Mouse (Mus musculus) neural tube, embryonic 12.5 days (tissue): ENCODE results near the gene Slc17a5. TPM values are rescaled to one million over a fixed set of nuclear protein-coding genes. Genes with fewer than 3 reads are reported as not detected.

ENCODE experiments used
- ATAC-seq: fragments of 200-750 bp; cut with Nextera tagmentation; 2 replicates; pipeline ENCODE4 v1.8.0; 2017; ENCODE audit warnings: low read depth, mild to moderate bottlenecking, moderate TSS enrichment, moderate library complexity; ENCODE audit not compliant: low FRiP score
- H3K27ac ChIP-seq: fragments of 300-500 bp; sonication (generic); 2 replicates; pipeline ENCODE4 v1.5.1; 2016
- H3K27me3 ChIP-seq: fragments of 300-500 bp; sonication (generic); replicated peaks from 2 replicates; pipeline ENCODE4 v1.6.1; 2016; ENCODE audit warnings: mild to moderate bottlenecking
- H3K36me3 ChIP-seq: fragments of 300-500 bp; sonication (generic); 2 replicates; pipeline ENCODE4 v1.6.1; 2016; ENCODE audit warnings: mild to moderate bottlenecking
- H3K4me1 ChIP-seq: fragments of 300-500 bp; sonication (generic); 2 replicates; pipeline ENCODE4 v1.6.1; 2016
- H3K4me2 ChIP-seq: fragments of 300-500 bp; sonication (generic); replicated peaks from 2 replicates; pipeline ENCODE4 v1.6.1; 2016; ENCODE audit warnings: mild to moderate bottlenecking
- H3K4me3 ChIP-seq: fragments of 300-500 bp; sonication (generic); 2 replicates; pipeline ENCODE4 v1.5.1; 2016
- H3K9ac ChIP-seq: fragments of 300-500 bp; sonication (generic); 2 replicates; pipeline ENCODE4 v1.6.1; 2016; ENCODE audit warnings: mild to moderate bottlenecking
- H3K9me3 ChIP-seq: fragments of 300-500 bp; sonication (generic); 2 replicates; pipeline ENCODE4 v1.6.1; 2016; ENCODE audit warnings: mild to moderate bottlenecking
- WGBS: fragments of 180-500 bp; shearing (Covaris S2); methylation state at CpG from one replicate; pipeline ENCODE4 v1.1.7; 2016; 5-methylcytosine and 5-hydroxymethylcytosine counted together
- polyA plus RNA-seq: library from polyadenylated mRNA; unstranded; fragments of >200 nt; fragmentation: Nextera tagmentation; extraction: Ambion mirVana; gene quantifications from 2 replicates; pipeline ENCODE4 v1.2.1, GENCODE M21; 2016

Gene Slc17a5
- polyA plus RNA-seq: 15.1 and 15.9 TPM in 2 replicates

DNA sequence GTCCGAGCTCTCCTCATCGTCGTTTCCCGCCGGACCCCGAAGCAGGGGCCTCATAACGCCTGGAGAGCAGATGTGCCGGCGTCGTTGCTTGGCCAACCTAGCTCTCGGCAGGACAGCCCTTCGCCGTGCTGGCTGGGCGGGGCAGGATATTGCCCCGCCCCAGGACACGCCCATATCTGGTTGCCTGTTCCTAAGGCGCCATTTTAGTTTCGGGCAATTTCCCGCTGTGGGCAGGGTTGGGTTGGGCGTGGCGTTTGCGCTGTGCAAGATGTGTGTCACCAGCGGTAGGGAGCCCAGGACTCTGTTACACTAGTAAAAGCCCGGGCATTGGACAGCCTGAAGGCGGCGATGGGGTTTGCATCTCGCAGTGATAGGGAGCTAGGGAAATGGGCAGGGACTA is at the start of gene Slc17a5:
Gene Slc17a5 (minus strand): TSS at position 128 of the 400 bp plus-strand sequence.
- Histone ChIP-seq H3K4me3 (peak within 1 kb of the TSS; percentile 78), H3K4me2 (peak within 1 kb of the TSS; percentile 68), H3K36me3 (no peaks in the 10 kb centered on the region; the same call in 1 of the 2 replicates), H3K4me1 (peaks cover 3% of the 10 kb centered on the region; the same call in 1 of the 2 replicates), H3K27ac (0 out of 2 replicates have a peak within 1 kb of the TSS, but pooled peaks have one; percentile 32), H3K9me3 (no peaks in the 10 kb centered on the region), H3K27me3 (no peaks in the 10 kb centered on the region), H3K9ac (peak within 1 kb of the TSS; percentile 84)
- WGBS: under 1% methylated on average over 27 of the region's 27 CpGs
- peak; percentile 98 for ATAC-seq

DNA sequence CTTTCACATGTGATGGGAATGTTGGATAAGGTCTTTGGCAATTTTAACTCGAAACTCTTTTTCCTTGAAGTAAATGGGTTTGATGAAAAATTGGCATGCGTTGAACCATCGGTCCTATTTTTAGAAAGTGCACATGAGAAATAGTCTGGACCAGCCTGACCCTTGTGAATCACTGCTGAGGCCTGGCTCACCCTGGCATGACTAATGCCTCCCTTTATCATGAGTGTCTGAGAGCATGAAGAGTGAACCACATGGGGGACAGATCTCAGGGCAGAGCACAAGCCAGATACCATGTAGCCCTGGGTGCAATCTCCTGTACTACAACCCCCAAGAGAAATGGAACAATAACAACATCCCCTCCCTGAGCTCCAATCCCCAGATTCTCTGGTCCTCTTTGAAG is 46.1 kb upstream of the Slc17a5 start:
- Histone ChIP-seq H3K36me3 (no peaks in the 10 kb centered on the region), H3K4me3 (no peak overlapping the region), H3K4me2 (no peak overlapping the region), H3K4me1 (no peaks in the 10 kb centered on the region), H3K9ac (no peak overlapping the region), H3K9me3 (no peaks in the 10 kb centered on the region), H3K27me3 (no peaks in the 10 kb centered on the region), H3K27ac (no peak overlapping the region)
- WGBS: 92% methylated on average over 3 of the region's 3 CpGs
- ATAC-seq: no peak

DNA sequence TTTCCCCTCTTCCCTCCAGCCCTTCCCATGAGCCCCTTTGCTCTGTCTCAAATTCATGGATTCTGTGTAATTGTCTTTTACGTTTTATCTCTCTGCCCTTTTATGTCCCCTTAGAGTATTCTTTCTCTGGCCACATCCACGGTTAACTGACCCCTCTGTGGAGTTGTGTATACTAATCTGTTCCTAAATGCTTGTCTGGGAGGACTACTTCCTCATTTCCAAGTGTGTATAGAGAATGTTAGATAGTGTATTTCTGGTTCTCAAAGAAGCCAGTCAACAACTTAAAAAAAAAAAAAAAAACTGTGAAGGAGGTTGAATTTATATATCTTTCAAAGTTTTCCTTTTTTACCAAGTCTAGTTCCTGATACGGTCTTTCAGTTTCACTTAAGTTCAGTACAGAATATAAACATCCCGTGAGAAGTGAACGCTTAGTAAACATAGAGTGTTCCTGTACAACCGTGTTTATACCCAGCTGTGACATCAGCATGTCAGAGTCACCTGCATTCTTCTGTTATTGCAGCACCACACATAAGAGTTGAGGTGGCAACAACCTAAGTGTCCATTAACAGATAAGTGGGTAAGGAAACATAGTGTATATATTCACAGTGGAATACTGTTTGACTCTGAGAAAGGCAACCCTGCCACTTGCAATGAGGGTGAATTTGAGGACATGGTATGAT is 44.1 kb upstream of the Slc17a5 start:
- H3K9ac ChIP-seq: no peak overlapping the region
- no peak overlapping the region for H3K4me2 ChIP-seq
- H3K4me3 ChIP-seq: no peak overlapping the region
- no peak for ATAC-seq
- H3K27ac ChIP-seq: no peak overlapping the region
- H3K27me3 ChIP-seq: no peaks in the 10 kb centered on the region
- no peaks in the 10 kb centered on the region for H3K9me3 ChIP-seq
- 82% methylated on average over 6 of the region's 6 CpGs for WGBS
- no peaks in the 10 kb centered on the region for H3K4me1 ChIP-seq
- H3K36me3 ChIP-seq: no peaks in the 10 kb centered on the region

DNA sequence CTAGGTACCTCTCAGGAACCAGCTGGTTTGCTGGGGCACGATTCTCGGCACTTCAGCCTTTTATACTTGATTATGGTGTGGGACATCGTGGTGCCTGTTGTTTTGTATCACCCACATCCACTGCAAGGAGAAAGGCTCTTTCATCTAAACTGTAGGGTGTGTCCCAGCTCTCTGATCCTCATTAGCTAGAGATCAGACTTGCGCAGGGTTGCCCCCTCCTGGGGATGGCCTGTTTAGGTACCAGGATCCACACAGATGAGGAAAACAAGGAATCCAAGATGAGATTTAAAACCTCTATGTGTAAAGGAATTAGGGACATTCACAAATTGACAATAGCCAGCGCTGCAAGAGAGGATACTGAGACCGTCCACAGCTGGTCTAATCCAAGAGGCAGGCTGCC is 42.1 kb upstream of the Slc17a5 start:
- 48% methylated on average over 6 of the region's 6 CpGs for WGBS
- H3K4me2 ChIP-seq: no peak overlapping the region
- no peak for ATAC-seq

DNA sequence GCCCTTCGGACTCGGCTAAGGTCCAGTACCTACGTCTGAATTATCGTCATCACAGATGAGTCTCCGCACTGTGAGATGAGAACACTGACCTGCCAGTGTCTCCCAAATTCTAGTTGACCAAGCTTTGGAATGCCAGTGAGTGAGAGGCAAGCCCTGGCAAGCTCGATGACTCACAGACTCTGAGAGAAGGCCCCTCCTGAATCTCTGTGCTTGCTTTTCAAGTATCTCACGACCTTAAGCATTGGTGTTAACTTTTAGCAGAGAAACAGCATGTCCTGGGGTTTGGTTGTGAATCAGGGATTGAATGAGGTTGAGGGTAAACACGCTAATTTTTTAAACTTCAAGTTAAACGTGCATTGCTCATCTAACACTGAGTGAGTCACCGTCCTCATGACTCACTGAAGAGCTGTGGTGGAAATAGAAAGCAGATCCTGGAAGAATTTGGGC is 35.5 kb upstream of the Slc17a5 start:
- Histone ChIP-seq H3K4me2 (no peak overlapping the region), H3K4me1 (no peaks in the 10 kb centered on the region), H3K27me3 (no peaks in the 10 kb centered on the region), H3K27ac (no peak overlapping the region), H3K9me3 (no peaks in the 10 kb centered on the region), H3K4me3 (no peak overlapping the region), H3K9ac (no peak overlapping the region), H3K36me3 (no peaks in the 10 kb centered on the region)
- no peak for ATAC-seq
- 82% methylated on average over 10 of the region's 10 CpGs for WGBS

More for the DNA sequence above, 42.1 kb upstream of the Slc17a5 start:
- H3K27ac ChIP-seq: no peak overlapping the region
- no peaks in the 10 kb centered on the region for H3K4me1 ChIP-seq
- H3K9ac ChIP-seq: no peak overlapping the region
- no peak overlapping the region for H3K4me3 ChIP-seq
- no peaks in the 10 kb centered on the region for H3K9me3 ChIP-seq
- H3K27me3 ChIP-seq: no peaks in the 10 kb centered on the region
- H3K36me3 ChIP-seq: no peaks in the 10 kb centered on the region

DNA sequence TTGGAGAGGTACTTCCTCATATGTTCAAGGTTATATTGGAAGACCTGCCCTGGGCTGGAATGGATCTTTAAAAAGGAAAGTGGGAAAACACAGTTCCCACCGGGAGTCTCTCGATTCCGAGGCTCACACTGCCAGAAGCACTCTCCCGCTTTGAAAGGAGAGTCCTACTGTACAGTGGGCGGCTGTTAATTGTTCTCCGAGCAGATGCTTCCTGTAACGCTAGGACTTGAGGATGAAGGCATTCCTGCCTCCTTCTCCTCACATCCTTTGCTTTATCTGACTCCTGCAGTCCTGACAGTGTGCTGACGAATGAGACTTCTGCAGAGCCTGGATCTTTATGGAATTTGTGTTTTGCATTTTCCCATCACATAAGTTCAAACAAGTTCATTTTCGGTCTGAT is 31.4 kb upstream of the Slc17a5 start:
- WGBS: 87% methylated on average over 9 of the region's 9 CpGs

DNA sequence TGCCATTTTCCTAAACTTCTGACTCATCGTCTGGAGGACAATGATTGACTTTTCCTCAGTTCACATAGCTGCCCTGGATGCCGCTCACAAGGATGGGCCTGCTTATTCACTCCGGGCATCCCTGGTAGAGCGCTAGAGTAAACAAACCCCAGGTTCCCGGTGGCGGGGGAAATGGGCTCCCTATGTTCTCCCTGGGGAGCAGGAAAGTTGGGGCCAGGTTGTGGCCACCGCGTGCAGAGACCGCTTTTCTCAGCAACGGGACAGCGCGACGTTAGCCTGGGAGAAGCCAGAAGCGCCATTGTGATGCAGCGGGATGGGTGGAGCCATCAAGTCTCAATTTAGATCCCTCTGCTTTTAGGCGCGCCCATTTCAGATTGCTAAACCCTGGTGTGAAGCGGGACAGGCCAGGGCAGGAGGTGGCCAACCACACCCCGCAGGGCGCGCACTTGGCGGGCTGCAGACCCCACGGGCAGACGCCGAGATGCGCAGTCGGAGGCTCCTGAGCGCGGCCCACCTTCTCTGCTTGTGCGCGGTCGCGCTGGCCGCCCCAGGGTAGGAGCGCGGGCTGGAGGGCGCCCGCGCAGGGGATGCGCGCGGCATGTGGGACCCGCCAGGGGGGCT is 27.7 kb upstream of the Slc17a5 start, which contains the start of gene Cd109:
Gene Cd109 (plus strand): TSS at position 146 of the 621 bp plus-strand sequence.
- Histone ChIP-seq H3K4me1 (0 out of 2 replicates have a peak, but pooled peaks cover 4% of the 10 kb centered on the region), H3K27me3 (0 out of 2 replicates have a peak, but pooled peaks cover 6% of the 10 kb centered on the region), H3K9me3 (no peaks in the 10 kb centered on the region), H3K9ac (peak within 1 kb of the TSS; percentile 57), H3K4me3 (peak within 1 kb of the TSS; percentile 49), H3K4me2 (peak within 1 kb of the TSS; percentile 92), H3K27ac (no peak within 1 kb of the TSS), H3K36me3 (no peaks in the 10 kb centered on the region)
- WGBS: under 1% methylated on average over 43 of the region's 43 CpGs
- ATAC-seq: peak; percentile 78

More for the DNA sequence above, 31.4 kb upstream of the Slc17a5 start:
- no peaks in the 10 kb centered on the region for H3K36me3 ChIP-seq
- no peak overlapping the region for H3K4me2 ChIP-seq
- no peak overlapping the region for H3K9ac ChIP-seq
- H3K4me1 ChIP-seq: 0 out of 2 replicates have a peak, but pooled peaks cover 4% of the 10 kb centered on the region
- H3K27ac ChIP-seq: no peak overlapping the region
- no peaks in the 10 kb centered on the region for H3K9me3 ChIP-seq
- H3K4me3 ChIP-seq: no peak overlapping the region
- 0 out of 2 replicates have a peak, but pooled peaks cover 4% of the 10 kb centered on the region for H3K27me3 ChIP-seq
- ATAC-seq: no peak

DNA sequence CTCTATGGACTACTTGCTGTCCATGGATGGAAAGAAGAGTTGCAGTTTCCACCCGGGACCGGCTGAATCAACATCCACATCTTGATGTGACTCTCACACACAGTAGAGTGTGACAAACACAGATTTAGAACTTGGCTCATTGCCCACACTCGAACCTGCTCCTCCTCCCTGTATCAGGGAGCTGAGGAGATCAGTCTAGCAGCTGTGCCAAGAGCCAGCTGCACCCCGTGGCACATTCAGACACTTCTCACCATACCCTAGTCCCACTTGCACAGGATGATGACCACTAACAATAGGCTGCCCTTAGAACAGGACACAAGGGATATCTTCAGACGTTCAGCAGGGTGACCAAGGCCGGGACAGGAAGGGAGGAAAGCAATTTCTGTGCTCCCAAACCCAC is 26.4 kb upstream of the Slc17a5 start:
- H3K36me3 ChIP-seq: no peaks in the 10 kb centered on the region
- H3K27ac ChIP-seq: no peak overlapping the region
- H3K4me3 ChIP-seq: no peak overlapping the region
- no peaks in the 10 kb centered on the region for H3K9me3 ChIP-seq
- 0 out of 2 replicates have a peak, but pooled peaks cover 4% of the 10 kb centered on the region for H3K4me1 ChIP-seq
- 56% methylated on average over 6 of the region's 6 CpGs for WGBS
- no peak overlapping the region for H3K4me2 ChIP-seq
- H3K27me3 ChIP-seq: 0 out of 2 replicates have a peak, but pooled peaks cover 6% of the 10 kb centered on the region
- no peak overlapping the region for H3K9ac ChIP-seq
- peak; percentile 59; the same call in 1 of the 2 replicates for ATAC-seq

DNA sequence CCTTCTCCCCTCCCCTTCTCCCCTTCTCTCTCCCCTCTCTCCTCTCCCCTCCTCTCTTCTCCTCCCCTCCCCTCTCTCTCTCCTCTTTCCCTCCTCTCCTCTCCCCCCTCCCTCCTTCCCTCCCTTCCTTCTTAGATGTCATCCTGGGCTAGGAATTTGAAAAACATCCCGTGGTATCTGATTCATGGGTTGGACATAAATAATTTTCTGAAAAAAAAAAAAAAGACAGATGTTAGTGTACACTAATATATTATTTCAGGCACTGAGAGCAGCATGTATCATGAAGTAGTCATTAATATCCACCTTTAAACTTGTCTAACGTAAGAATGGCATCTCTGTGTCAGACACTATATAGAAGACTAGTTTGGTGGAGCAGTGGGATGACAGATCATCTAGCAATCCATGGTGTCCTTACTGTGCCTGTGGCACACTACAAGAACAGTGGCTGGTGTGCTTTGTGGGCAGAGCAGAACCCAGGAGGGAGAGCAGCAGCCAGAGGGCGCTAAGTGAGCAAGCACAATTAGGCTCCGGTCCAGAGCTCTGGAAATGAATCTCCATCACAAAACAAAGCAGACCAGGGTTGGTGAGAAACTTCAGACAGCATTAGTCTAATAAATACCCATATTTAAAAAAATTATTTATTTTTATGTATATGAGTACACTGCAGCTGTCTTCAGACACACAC is 13.3 kb upstream of the Slc17a5 start:
- H3K9ac ChIP-seq: no peak overlapping the region
- H3K27ac ChIP-seq: no peak overlapping the region
- no peaks in the 10 kb centered on the region for H3K27me3 ChIP-seq
- H3K36me3 ChIP-seq: no peaks in the 10 kb centered on the region
- H3K4me1 ChIP-seq: no peaks in the 10 kb centered on the region
- H3K9me3 ChIP-seq: no peaks in the 10 kb centered on the region
- WGBS: 61% methylated on average over 4 of the region's 4 CpGs
- no peak overlapping the region for H3K4me2 ChIP-seq
- no peak overlapping the region for H3K4me3 ChIP-seq
- no peak for ATAC-seq

DNA sequence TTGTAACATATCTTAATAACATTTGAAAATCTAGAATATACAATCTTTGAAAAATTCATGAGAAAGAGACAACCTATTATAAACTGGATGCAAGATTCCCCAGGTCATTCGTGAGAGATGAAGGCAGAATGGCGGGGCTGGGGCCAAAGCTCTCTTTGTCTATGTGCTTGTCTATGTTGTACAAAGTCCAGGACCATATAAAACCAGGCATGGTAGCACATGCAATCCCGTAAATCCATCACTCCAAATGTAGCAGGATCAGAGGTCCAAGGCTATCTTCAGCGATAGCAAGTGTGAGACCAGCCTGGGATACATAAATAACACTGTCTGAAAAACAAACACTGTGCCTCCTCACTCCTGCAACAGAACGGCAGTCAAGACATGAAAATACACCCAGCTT is 12.1 kb upstream of the Slc17a5 start:
- H3K36me3 ChIP-seq: no peaks in the 10 kb centered on the region
- no peak for ATAC-seq
- H3K4me2 ChIP-seq: no peak overlapping the region
- no peaks in the 10 kb centered on the region for H3K9me3 ChIP-seq
- H3K4me1 ChIP-seq: no peaks in the 10 kb centered on the region
- H3K9ac ChIP-seq: no peak overlapping the region
- no peak overlapping the region for H3K27ac ChIP-seq
- H3K4me3 ChIP-seq: no peak overlapping the region
- H3K27me3 ChIP-seq: no peaks in the 10 kb centered on the region
- WGBS: 71% methylated on average over 5 of the region's 5 CpGs

DNA sequence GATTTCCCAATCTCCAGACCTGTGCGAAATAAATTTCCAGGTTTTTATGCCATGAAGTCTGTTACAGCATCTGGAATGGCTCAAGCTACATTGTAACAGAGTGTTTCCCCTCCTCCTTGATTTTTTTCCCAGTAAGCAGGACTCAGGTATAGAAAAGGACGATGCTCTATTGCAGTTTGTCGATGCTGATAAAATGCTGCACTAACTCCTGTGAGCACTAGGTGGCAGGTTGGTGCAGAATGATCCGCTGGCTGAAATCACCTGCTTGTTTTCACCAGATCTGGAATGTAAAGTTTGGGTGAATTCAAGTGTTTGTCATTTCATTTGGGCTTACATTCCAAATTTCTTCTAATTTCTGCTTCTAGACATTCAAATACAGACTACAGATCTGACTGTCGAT is 9.0 kb upstream of the Slc17a5 start:
- Histone ChIP-seq H3K9ac (no peak overlapping the region), H3K4me2 (no peak overlapping the region), H3K4me3 (no peak overlapping the region), H3K27me3 (no peaks in the 10 kb centered on the region), H3K27ac (no peak overlapping the region), H3K9me3 (no peaks in the 10 kb centered on the region), H3K36me3 (no peaks in the 10 kb centered on the region), H3K4me1 (no peaks in the 10 kb centered on the region)
- no peak for ATAC-seq
- 8% methylated on average over 5 of the region's 5 CpGs for WGBS
